Comparison of ENCODE assay signal across 19 mouse cellular contexts in the genomic region with DNA sequence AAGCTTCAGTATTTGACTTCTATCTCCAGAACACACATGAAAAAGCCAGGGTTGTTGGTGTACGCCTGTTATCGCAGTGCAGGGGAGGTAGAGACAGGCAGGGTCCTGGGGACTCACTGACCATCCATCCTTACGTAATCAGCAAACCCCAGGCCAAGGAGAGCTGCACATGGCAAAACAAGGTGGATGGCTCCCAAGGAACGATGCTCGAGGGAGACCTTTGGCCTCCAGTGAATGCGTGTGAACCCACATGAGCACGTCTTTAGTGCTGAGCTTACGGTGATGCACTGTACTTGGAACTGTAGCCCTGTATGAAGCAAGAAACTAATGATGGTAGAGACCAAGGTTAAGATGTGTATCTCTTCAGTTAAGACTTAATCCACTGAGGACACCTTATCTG.
DNase-seq lines count a peak whose midpoint lies in the region; ATAC-seq lines count a peak whose summit lies in the region.
"Had no signal": no experiment of that assay in that cellular context is flagged by ENCODE, and none has a peak within 500 bp of the region (broad histone marks: within the 10 kb centered on the region; RNA-seq: fewer than 3 reads in every experiment).

No protein-coding gene starts in this region.

- H3K36me3 ChIP-seq in heart, embryonic 10.5 days = peaks cover 10% of the 10 kb centered on the region; the same call in 1 of the 2 replicates
- no peaks in the 10 kb centered on the region for H3K36me3 ChIP-seq in intestine, embryonic 16.5 days (ENCODE audit: control insufficient read depth, insufficient read depth, low read length)
- H3K36me3 ChIP-seq: hindbrain, embryonic 12.5 days had no signal

- no peak overlapping the region for H3K4me2 ChIP-seq in intestine, embryonic 16.5 days (ENCODE audit: low read depth, low read length)
- H3K4me2 ChIP-seq: embryonic facial prominence, embryonic 13.5 days; forebrain, embryonic 13.5 days; heart, embryonic 11.5 days; hindbrain, embryonic 12.5 days had no signal

- H3K27ac ChIP-seq in heart, embryonic 10.5 days = peak overlapping the region; percentile 32; the same call in 1 of the 2 replicates
- H3K27ac ChIP-seq in intestine, embryonic 16.5 days (ENCODE audit: low read length) = no peak overlapping the region
- H3K27ac ChIP-seq: embryonic facial prominence, embryonic 13.5 days; forebrain, embryonic 13.5 days; hindbrain, embryonic 12.5 days; hindbrain, postnatal 0 days had no signal

- 79% methylated on average over 8 of the region's 8 CpGs for WGBS in heart, embryonic 10.5 days
- 85% methylated on average over 8 of the region's 8 CpGs for WGBS in intestine, embryonic 16.5 days

- H3K27me3 ChIP-seq in heart, embryonic 10.5 days (ENCODE audit: insufficient read depth, poor library complexity, severe bottlenecking) = no peaks in the 10 kb centered on the region
- H3K27me3 ChIP-seq in intestine, embryonic 16.5 days (replicated peaks; ENCODE audit: control insufficient read depth, insufficient read depth, low read length) = no peaks in the 10 kb centered on the region
- H3K27me3 ChIP-seq: embryonic facial prominence, embryonic 13.5 days; forebrain, embryonic 13.5 days; hindbrain, embryonic 12.5 days had no signal

- no peaks in the 10 kb centered on the region for H3K9me3 ChIP-seq in heart, embryonic 10.5 days
- no peaks in the 10 kb centered on the region for H3K9me3 ChIP-seq in intestine, embryonic 16.5 days (ENCODE audit: control insufficient read depth, low read length)
- H3K9me3 ChIP-seq: embryonic facial prominence, embryonic 13.5 days; forebrain, embryonic 13.5 days; hindbrain, embryonic 12.5 days had no signal

- H3K4me1 ChIP-seq in heart, embryonic 10.5 days = peaks cover 75% of the 10 kb centered on the region
- H3K4me1 ChIP-seq in intestine, embryonic 16.5 days (ENCODE audit: control insufficient read depth, insufficient read depth, low read length) = peaks cover 45% of the 10 kb centered on the region

- no peak overlapping the region for H3K9ac ChIP-seq in intestine, embryonic 16.5 days (ENCODE audit: low read depth, low read length)
- H3K9ac ChIP-seq: embryonic facial prominence, embryonic 13.5 days; forebrain, embryonic 13.5 days; forebrain, postnatal 0 days; hindbrain, embryonic 12.5 days had no signal

- DNase-seq in heart, embryonic 10.5 days (ENCODE audit: low spot score) = no peak
- no peak for DNase-seq in heart, postnatal 36 days
- DNase-seq in kidney, adult 9 months = peak; percentile 66
- DNase-seq in kidney, postnatal 4 days = no peak
- DNase-seq in gastrocnemius, postnatal 14 days = no peak
- DNase-seq: adrenal gland, adult 2 months; adrenal gland, postnatal 25 days; cerebellum, adult 8-10 months; cerebellum, postnatal 14 days; embryo, embryonic 11 days; forebrain, postnatal 0 days; gastrocnemius, postnatal 25 days; heart, postnatal 4 days had no signal

- ATAC-seq in intestine, embryonic 16.5 days = peak; percentile 19; the same call in 1 of the 2 replicates
- ATAC-seq: forebrain, embryonic 13.5 days; forebrain, postnatal 0 days; hindbrain, postnatal 0 days had no signal

- no peak overlapping the region for H3K4me3 ChIP-seq in heart, embryonic 10.5 days
- no peak overlapping the region for H3K4me3 ChIP-seq in intestine, embryonic 16.5 days (ENCODE audit: low read length)
- H3K4me3 ChIP-seq: embryonic facial prominence, embryonic 13.5 days; forebrain, embryonic 13.5 days; hindbrain, embryonic 12.5 days had no signal

- intact Hi-C loops in heart, postnatal 36 days (cut with DNase I) = loop anchor here (5.0 kb wide), 2 partner anchors 33 to 213 kb away; no protein-coding TSS in a partner anchor
- intact Hi-C loops in gastrocnemius, postnatal 14 days (cut with DNase I; ENCODE audit: low total_unique reads) = no loop called here
